Mouse (Mus musculus): ENCODE measurements around the gene Prkce. TPM values are rescaled to one million over a fixed set of nuclear protein-coding genes. Genes with fewer than 3 reads are reported as not detected.

Gene Prkce
- polyA plus RNA-seq, 1 experiment from 2014 or later = 0.77 TPM

DNA sequence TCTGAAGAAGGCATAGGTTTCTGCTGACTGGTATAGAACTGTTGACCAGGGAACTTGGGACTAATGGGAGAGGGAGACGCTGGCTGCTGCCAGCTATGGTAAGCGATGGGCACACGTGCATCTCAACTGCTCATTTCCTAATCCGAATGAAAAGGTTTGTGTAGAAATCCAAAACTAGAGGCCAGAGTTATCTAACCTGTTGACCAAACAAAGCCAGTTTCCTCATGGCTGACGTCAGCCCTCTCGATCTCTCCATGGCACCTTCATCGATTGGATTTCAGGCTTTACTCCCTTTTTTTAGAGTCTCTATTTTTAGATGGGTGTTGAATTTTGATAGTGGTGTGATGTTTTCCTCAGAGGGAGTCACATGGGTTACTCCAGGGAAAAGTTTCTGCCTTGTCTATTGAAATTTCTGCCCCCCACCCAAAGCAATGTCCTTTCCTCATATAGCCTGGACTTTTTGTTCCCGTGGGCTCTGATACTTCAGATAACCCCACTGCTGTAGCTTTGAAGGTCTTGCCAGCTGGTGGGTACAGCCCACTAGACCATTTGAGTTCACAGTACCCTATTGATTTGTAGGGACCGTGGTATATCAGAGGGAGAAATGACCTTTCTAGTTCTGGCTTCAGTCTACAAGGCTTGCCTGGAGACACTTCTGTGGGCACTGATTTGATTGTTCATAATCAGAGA is 335.8 kb downstream of the Prkce start:
- H3K4me3 ChIP-seq (ENCODE audit: low read depth, low read length) = no peak overlapping the region
- H3K4me1 ChIP-seq (ENCODE audit: control insufficient read depth, low read depth, low read length) = no peaks in the 10 kb centered on the region; the same call in 1 of the 2 replicates
- H3K9me3 ChIP-seq (replicated peaks; ENCODE audit: control insufficient read depth, low read length) = no peaks in the 10 kb centered on the region
- no peaks in the 10 kb centered on the region for H3K36me3 ChIP-seq (ENCODE audit: control insufficient read depth, insufficient read depth)
- no peak overlapping the region for H3K9ac ChIP-seq (ENCODE audit: low read depth, low read length)
- H3K27ac ChIP-seq (ENCODE audit: low read length) = no peak overlapping the region
- 61% methylated on average over 9 of the region's 9 CpGs for WGBS (ENCODE audit: insufficient replicate concordance)
- ATAC-seq (ENCODE audit: low read depth) = no peak
- no peak overlapping the region for H3K4me2 ChIP-seq (ENCODE audit: low read depth, low read length)
- no peaks in the 10 kb centered on the region for H3K27me3 ChIP-seq (ENCODE audit: control insufficient read depth, insufficient read depth, low read depth, low read length)

DNA sequence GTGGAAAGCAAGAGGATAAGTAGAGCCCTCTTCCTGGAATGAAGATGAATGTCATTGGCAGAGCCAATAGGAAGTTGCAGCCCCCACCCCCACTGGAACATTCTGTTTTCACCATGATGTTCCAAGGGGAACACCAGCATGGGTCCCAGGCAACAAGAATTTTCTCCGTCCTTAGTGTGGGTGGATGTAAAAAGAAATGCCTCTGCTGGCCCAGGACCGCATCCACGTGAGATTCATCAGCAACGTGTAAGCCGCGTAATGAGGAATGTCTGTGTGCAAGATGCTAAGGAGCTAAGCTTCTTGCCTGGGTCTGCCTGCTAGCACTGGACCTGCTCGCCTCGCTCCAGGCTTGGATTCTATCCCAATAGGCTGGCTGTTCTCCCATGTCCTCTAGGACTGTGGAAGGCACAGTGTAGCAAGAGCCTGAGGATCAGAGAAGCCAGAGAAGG is 337.6 kb downstream of the Prkce start, which contains the start of gene Gm10309:
Gene Gm10309, minus strand, starts transcription at position 50 of the 449 bp plus-strand sequence.
- Histone ChIP-seq H3K4me1 (ENCODE audit: control insufficient read depth, low read depth, low read length) (no peaks in the 10 kb centered on the region; the same call in 1 of the 2 replicates), H3K27me3 (ENCODE audit: control insufficient read depth, insufficient read depth, low read depth, low read length) (no peaks in the 10 kb centered on the region), H3K4me2 (ENCODE audit: low read depth, low read length) (no peak within 1 kb of the TSS), H3K4me3 (ENCODE audit: low read depth, low read length) (no peak within 1 kb of the TSS), H3K36me3 (ENCODE audit: control insufficient read depth, insufficient read depth) (no peaks in the 10 kb centered on the region), H3K9me3 (replicated peaks; ENCODE audit: control insufficient read depth, low read length) (no peaks in the 10 kb centered on the region), H3K27ac (ENCODE audit: low read length) (no peak within 1 kb of the TSS), H3K9ac (ENCODE audit: low read depth, low read length) (no peak within 1 kb of the TSS)
- no peak for ATAC-seq (ENCODE audit: low read depth)
- WGBS (ENCODE audit: insufficient replicate concordance) = 83% methylated on average over 8 of the region's 8 CpGs

DNA sequence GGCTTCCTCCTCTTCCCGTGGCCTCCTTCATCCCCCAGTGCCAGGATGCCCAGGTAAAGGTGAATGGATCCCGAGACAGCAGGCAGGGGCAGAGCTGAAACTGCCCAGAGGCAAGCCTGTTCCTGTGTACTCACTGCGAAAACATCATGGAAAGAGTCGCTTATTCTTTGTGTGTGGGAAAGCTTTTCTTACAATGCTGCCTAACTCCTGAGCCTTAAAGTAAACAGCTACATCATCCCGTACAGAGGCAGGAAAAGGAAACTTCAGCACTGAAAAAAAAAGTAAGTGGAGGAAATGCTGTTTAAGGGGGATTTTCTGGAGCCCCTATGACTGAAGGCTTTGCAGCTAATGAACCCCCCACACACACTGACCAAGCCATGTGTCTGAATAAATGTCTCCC is 339.3 kb downstream of the Prkce start:
- no peak for ATAC-seq (ENCODE audit: low read depth)
- H3K4me1 ChIP-seq (ENCODE audit: control insufficient read depth, low read depth, low read length) = no peaks in the 10 kb centered on the region; the same call in 1 of the 2 replicates
- no peak overlapping the region for H3K4me2 ChIP-seq (ENCODE audit: low read depth, low read length)
- H3K9me3 ChIP-seq (replicated peaks; ENCODE audit: control insufficient read depth, low read length) = no peaks in the 10 kb centered on the region
- H3K36me3 ChIP-seq (ENCODE audit: control insufficient read depth, insufficient read depth) = no peaks in the 10 kb centered on the region
- H3K27ac ChIP-seq (ENCODE audit: low read length) = no peak overlapping the region
- H3K27me3 ChIP-seq (ENCODE audit: control insufficient read depth, insufficient read depth, low read depth, low read length) = no peaks in the 10 kb centered on the region
- no peak overlapping the region for H3K9ac ChIP-seq (ENCODE audit: low read depth, low read length)
- WGBS (ENCODE audit: insufficient replicate concordance) = 39% methylated on average over 5 of the region's 5 CpGs
- no peak overlapping the region for H3K4me3 ChIP-seq (ENCODE audit: low read depth, low read length)

DNA sequence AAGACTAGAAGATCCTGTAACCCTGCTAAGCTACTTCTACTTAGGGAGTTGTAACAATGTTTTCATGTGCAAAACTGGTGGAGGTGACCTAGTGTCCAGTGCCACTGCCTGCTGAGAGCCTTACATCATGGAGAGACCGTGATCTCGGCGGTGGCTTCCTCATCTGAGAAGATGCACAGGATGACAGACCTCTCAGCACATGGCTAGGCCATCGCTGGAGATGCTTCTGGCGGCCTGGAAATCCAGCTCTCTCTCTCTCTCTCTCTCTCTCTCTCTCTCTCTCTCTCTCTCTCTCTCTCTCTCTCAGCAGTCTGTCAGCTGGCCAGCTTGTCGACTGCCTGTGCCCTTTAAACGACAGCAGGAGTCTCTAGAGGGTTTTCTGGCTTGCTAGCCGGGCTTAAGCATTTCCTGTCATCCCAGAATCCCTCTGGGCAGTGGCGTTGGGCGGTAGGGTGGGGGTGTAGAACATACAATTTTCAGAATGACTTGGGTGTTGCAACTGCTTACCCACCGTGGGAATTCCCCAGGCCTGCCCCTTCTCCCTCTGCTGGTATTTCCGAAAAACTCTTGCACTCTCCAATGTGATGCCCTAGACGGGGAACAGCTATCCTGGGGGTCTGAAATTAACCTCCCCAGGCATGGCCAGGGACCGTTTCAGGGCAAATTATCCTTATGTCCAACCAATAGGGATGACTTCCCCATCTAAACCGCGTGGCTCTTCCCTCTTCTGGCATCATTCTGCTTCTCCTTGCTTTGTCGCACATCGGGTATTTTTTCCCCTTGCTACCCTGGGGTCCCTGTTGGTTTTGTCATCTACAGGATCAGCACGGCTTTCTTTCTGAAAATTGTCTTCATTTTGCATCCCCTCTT is 340.0 kb downstream of the Prkce start:
- Histone ChIP-seq H3K36me3 (ENCODE audit: control insufficient read depth, insufficient read depth) (no peaks in the 10 kb centered on the region), H3K9me3 (replicated peaks; ENCODE audit: control insufficient read depth, low read length) (no peaks in the 10 kb centered on the region), H3K4me3 (ENCODE audit: low read depth, low read length) (no peak overlapping the region), H3K9ac (ENCODE audit: low read depth, low read length) (no peak overlapping the region), H3K4me2 (ENCODE audit: low read depth, low read length) (no peak overlapping the region), H3K4me1 (ENCODE audit: control insufficient read depth, low read depth, low read length) (no peaks in the 10 kb centered on the region; the same call in 1 of the 2 replicates), H3K27me3 (ENCODE audit: control insufficient read depth, insufficient read depth, low read depth, low read length) (no peaks in the 10 kb centered on the region), H3K27ac (ENCODE audit: low read length) (no peak overlapping the region)
- WGBS (ENCODE audit: insufficient replicate concordance) = 52% methylated on average over 19 of the region's 19 CpGs
- ATAC-seq (ENCODE audit: low read depth) = no peak

DNA sequence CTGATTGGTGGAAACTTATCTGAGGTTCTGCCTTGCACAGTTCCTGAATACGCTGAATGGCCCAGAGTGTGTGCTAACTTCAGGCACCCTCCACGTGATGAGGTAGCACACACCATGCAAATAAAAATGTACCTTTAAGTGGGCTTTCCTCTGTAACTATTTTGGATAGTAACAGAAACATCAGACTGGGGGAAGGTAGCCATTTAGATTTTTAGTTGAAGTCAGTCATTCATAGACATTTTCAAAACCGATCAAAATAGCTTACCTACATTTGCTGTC is 340.6 kb downstream of the Prkce start:
- H3K36me3 ChIP-seq (ENCODE audit: control insufficient read depth, insufficient read depth) = no peaks in the 10 kb centered on the region
- H3K9me3 ChIP-seq (replicated peaks; ENCODE audit: control insufficient read depth, low read length) = no peaks in the 10 kb centered on the region
- H3K4me3 ChIP-seq (ENCODE audit: low read depth, low read length) = no peak overlapping the region
- no peak overlapping the region for H3K9ac ChIP-seq (ENCODE audit: low read depth, low read length)
- no peaks in the 10 kb centered on the region for H3K27me3 ChIP-seq (ENCODE audit: control insufficient read depth, insufficient read depth, low read depth, low read length)
- WGBS (ENCODE audit: insufficient replicate concordance) = 59% methylated on average over 3 of the region's 3 CpGs
- ATAC-seq (ENCODE audit: low read depth) = no peak
- H3K27ac ChIP-seq (ENCODE audit: low read length) = no peak overlapping the region
- no peaks in the 10 kb centered on the region; the same call in 1 of the 2 replicates for H3K4me1 ChIP-seq (ENCODE audit: control insufficient read depth, low read depth, low read length)
- no peak overlapping the region for H3K4me2 ChIP-seq (ENCODE audit: low read depth, low read length)

DNA sequence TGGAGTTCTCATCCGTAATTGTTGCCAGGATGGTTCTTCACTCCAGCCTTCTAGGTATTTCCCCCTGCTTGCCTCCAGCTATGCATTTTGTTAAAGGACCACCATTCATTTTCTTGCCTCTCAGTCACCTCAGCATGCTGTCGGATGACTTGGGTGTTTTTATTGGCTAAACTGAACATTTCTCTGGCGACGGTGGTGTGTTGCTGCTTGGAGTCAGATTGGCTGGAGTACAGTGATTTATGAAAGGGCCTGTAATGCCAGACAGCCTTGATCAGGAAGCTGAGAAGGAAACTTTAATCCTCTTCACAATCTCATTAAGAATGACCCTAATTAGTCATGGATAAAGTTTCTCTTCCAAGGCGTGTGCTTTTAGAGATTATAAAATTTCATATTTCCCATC is 342.3 kb downstream of the Prkce start:
- H3K4me2 ChIP-seq (ENCODE audit: low read depth, low read length) = no peak overlapping the region
- ATAC-seq (ENCODE audit: low read depth) = no peak
- no peaks in the 10 kb centered on the region for H3K4me1 ChIP-seq (ENCODE audit: control insufficient read depth, low read depth, low read length)
- H3K36me3 ChIP-seq (ENCODE audit: control insufficient read depth, insufficient read depth) = no peaks in the 10 kb centered on the region
- 67% methylated on average over 5 of the region's 5 CpGs for WGBS (ENCODE audit: insufficient replicate concordance)
- no peak overlapping the region for H3K27ac ChIP-seq (ENCODE audit: low read length)
- H3K9ac ChIP-seq (ENCODE audit: low read depth, low read length) = no peak overlapping the region
- H3K9me3 ChIP-seq (replicated peaks; ENCODE audit: control insufficient read depth, low read length) = no peaks in the 10 kb centered on the region
- no peaks in the 10 kb centered on the region for H3K27me3 ChIP-seq (ENCODE audit: control insufficient read depth, insufficient read depth, low read depth, low read length)
- no peak overlapping the region for H3K4me3 ChIP-seq (ENCODE audit: low read depth, low read length)

DNA sequence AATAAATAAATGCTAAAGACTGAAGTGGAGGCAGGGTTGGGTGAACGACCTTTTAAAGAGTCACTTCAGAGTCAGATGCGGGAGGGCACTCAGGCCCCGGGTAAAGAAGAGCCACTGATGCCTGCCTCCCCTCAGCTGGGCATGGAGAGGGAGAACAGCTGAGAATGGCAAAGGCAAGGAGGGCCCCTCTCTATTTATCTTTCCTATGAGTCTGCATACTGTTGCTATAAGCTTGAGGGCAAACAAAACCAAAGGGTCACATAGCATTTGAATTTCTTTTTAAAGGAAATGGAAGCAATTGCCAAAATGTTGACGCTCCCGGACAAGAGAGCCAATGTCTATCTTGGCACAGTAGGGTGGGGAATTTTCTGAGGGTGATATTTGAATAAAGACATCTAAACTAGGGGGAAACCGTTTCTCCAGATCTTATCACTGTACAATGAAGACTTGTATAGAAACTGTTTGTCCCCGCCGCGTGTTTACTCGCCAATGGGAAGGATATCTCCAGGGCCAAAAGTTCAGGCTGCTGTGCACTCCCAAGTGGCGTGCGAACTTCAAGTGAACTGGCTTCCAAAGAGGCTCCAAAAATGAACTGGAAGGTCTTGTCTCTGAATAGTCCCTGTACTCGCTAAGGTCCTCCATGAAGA is 347.5 kb downstream of the Prkce start:
- Histone ChIP-seq H3K4me2 (ENCODE audit: low read depth, low read length) (no peak overlapping the region), H3K27ac (ENCODE audit: low read length) (no peak overlapping the region), H3K4me3 (ENCODE audit: low read depth, low read length) (no peak overlapping the region), H3K9ac (ENCODE audit: low read depth, low read length) (no peak overlapping the region), H3K27me3 (ENCODE audit: control insufficient read depth, insufficient read depth, low read depth, low read length) (no peaks in the 10 kb centered on the region), H3K9me3 (replicated peaks; ENCODE audit: control insufficient read depth, low read length) (no peaks in the 10 kb centered on the region), H3K36me3 (ENCODE audit: control insufficient read depth, insufficient read depth) (no peaks in the 10 kb centered on the region), H3K4me1 (ENCODE audit: control insufficient read depth, low read depth, low read length) (no peaks in the 10 kb centered on the region)
- ATAC-seq (ENCODE audit: low read depth) = no peak
- 61% methylated on average over 13 of the region's 13 CpGs for WGBS (ENCODE audit: insufficient replicate concordance)

DNA sequence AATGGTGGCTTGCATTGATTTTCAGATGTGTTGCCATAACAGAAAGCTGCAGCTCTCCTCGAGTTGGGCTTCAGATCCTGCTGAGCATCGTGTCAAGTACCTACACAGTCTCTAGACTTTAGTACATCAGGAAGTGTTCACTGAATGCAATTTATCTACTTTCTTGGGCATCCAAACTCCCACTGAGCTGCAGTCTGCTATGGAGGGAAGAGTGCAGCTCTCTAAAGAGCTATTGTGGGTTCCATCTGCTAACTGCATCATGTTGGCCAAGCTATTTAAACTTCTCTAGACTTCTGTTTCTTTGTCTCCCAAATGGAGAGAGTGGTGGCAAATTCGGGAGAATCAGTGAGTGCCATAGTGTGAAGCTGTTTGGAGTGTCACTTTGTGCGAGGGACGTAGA is 349.0 kb downstream of the Prkce start:
- Histone ChIP-seq H3K4me3 (ENCODE audit: low read depth, low read length) (no peak overlapping the region), H3K9ac (ENCODE audit: low read depth, low read length) (no peak overlapping the region), H3K27ac (ENCODE audit: low read length) (no peak overlapping the region), H3K36me3 (ENCODE audit: control insufficient read depth, insufficient read depth) (no peaks in the 10 kb centered on the region), H3K4me1 (ENCODE audit: control insufficient read depth, low read depth, low read length) (no peaks in the 10 kb centered on the region), H3K27me3 (ENCODE audit: control insufficient read depth, insufficient read depth, low read depth, low read length) (no peaks in the 10 kb centered on the region), H3K4me2 (ENCODE audit: low read depth, low read length) (no peak overlapping the region), H3K9me3 (replicated peaks; ENCODE audit: control insufficient read depth, low read length) (no peaks in the 10 kb centered on the region)
- 53% methylated on average over 5 of the region's 5 CpGs for WGBS (ENCODE audit: insufficient replicate concordance)
- ATAC-seq (ENCODE audit: low read depth) = no peak

DNA sequence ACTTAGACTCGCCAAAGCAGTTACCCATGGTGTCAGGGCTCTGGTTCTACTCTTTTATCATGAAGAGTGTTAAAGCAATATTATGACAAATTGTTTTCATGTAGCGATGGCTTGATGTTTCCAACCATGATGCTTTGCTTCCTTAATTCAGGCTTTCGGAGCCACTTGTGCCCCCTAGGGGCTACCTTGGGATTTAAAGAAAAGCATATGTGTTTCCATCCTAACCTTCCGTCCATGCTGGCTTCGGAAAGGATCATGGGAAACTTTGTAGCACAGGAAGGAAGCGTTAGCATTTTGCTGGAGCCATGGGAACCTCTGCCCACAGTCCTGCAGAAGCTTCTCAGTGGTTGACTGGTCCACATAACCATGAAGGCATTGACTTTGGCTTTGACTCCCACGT is 351.0 kb downstream of the Prkce start:
- no peaks in the 10 kb centered on the region; the same call in 1 of the 2 replicates for H3K4me1 ChIP-seq (ENCODE audit: control insufficient read depth, low read depth, low read length)
- H3K4me2 ChIP-seq (ENCODE audit: low read depth, low read length) = no peak overlapping the region
- H3K27ac ChIP-seq (ENCODE audit: low read length) = no peak overlapping the region
- H3K9me3 ChIP-seq (replicated peaks; ENCODE audit: control insufficient read depth, low read length) = no peaks in the 10 kb centered on the region
- ATAC-seq (ENCODE audit: low read depth) = no peak
- H3K36me3 ChIP-seq (ENCODE audit: control insufficient read depth, insufficient read depth) = no peaks in the 10 kb centered on the region
- H3K4me3 ChIP-seq (ENCODE audit: low read depth, low read length) = no peak overlapping the region
- H3K27me3 ChIP-seq (ENCODE audit: control insufficient read depth, insufficient read depth, low read depth, low read length) = no peaks in the 10 kb centered on the region
- 65% methylated on average over 7 of the region's 7 CpGs for WGBS (ENCODE audit: insufficient replicate concordance)
- no peak overlapping the region for H3K9ac ChIP-seq (ENCODE audit: low read depth, low read length)
